Mouse (Mus musculus): Measurements from ENCODE around the gene Mcl1. TPM values are rescaled to one million over a fixed set of nuclear protein-coding genes. Genes with fewer than 3 reads are reported as not detected.
"Not testable (repeated sequence)": the region's sequence is repeated elsewhere in the genome, so short reads cannot be mapped to it uniquely, and the experiment has no call there.

The Mcl1 gene
- polyA plus RNA-seq, 1 experiment from 2014 or later = 52.4 TPM

DNA sequence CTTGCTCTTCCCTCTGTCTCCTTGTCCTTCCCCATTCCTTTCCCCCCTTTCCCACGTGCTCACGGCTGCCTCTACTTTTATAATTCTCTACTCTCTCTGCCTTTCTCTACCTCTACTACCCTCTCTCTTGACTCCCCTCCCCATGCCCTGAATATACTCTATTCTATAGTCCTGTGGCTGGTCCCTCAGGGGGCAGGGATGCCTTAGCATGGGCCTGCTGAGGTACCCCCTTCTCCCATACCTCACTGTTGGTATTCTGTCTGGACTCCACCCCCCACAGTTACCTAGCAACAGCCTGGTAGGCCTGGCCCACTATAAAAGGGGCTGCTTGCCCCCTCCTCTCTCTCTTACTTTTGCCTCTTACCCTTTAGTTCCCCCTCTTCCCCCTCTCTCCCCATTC, 35.0 kb upstream of the Mcl1 start:
- H3K9ac ChIP-seq (ENCODE audit: low read depth, low read length) = no peak overlapping the region
- H3K4me3 ChIP-seq (ENCODE audit: low read depth, low read length) = no peak overlapping the region
- TF ChIP-seq CTCF (IDR thresholded peaks at IDR 0.05; ENCODE audit: low read depth) = no peak
- H3K9me3 ChIP-seq (ENCODE audit: control insufficient read depth) = no peaks in the 10 kb centered on the region
- no peak overlapping the region for H3K4me2 ChIP-seq (replicated peaks; ENCODE audit: low read depth)
- ATAC-seq = no peak
- no peak overlapping the region for H3K27ac ChIP-seq (ENCODE audit: low read depth, low read length)
- WGBS = 64% methylated on average over 2 of the region's 2 CpGs
- no peaks in the 10 kb centered on the region for H3K27me3 ChIP-seq (replicated peaks; ENCODE audit: control insufficient read depth, insufficient read depth, low read length)
- peaks cover 23% of the 10 kb centered on the region for H3K36me3 ChIP-seq (ENCODE audit: control insufficient read depth, insufficient read depth)
- no peaks in the 10 kb centered on the region for H3K4me1 ChIP-seq (replicated peaks; ENCODE audit: control insufficient read depth, insufficient read depth, low read length)

DNA sequence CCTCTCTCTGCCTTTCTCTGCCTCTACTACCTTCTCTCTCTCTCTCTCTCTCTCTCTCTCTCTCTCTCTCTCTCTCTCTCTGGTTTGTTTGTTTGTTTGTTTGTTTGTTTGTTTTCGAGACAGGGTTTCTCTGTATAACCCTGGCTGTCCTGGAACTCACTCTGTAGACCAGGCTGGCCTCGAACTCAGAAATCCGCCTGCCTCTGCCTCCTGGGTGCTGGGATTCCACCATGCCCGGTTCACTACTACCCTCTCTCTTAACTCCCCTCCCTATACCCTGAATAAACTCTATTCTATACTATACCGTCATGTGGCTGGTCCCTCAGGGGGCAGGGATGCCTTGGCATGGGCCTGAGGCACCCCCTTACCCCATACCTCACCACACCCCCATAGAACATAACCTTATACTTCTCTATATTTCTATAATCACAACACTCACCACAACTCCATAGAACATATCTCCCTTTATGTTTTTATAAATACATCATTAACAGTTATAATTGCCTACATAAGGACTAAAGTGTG, 34.5 kb upstream of the Mcl1 start:
- not testable (repeated sequence) for H3K9me3 ChIP-seq (ENCODE audit: control insufficient read depth); H3K27me3 ChIP-seq (replicated peaks; ENCODE audit: control insufficient read depth, insufficient read depth, low read length); H3K4me1 ChIP-seq (replicated peaks; ENCODE audit: control insufficient read depth, insufficient read depth, low read length); ATAC-seq
- WGBS = 61% methylated on average over 5 of the region's 5 CpGs
- Histone ChIP-seq H3K27ac (ENCODE audit: low read depth, low read length) (peak overlapping the region; percentile 84; the same call in 1 of the 2 replicates), H3K4me3 (ENCODE audit: low read depth, low read length) (peak overlapping the region; percentile 72), H3K9ac (ENCODE audit: low read depth, low read length) (peak overlapping the region; percentile 67; the same call in 1 of the 2 replicates), H3K4me2 (replicated peaks; ENCODE audit: low read depth) (peak overlapping the region; percentile 68), H3K36me3 (ENCODE audit: control insufficient read depth, insufficient read depth) (peaks cover 27% of the 10 kb centered on the region)

DNA sequence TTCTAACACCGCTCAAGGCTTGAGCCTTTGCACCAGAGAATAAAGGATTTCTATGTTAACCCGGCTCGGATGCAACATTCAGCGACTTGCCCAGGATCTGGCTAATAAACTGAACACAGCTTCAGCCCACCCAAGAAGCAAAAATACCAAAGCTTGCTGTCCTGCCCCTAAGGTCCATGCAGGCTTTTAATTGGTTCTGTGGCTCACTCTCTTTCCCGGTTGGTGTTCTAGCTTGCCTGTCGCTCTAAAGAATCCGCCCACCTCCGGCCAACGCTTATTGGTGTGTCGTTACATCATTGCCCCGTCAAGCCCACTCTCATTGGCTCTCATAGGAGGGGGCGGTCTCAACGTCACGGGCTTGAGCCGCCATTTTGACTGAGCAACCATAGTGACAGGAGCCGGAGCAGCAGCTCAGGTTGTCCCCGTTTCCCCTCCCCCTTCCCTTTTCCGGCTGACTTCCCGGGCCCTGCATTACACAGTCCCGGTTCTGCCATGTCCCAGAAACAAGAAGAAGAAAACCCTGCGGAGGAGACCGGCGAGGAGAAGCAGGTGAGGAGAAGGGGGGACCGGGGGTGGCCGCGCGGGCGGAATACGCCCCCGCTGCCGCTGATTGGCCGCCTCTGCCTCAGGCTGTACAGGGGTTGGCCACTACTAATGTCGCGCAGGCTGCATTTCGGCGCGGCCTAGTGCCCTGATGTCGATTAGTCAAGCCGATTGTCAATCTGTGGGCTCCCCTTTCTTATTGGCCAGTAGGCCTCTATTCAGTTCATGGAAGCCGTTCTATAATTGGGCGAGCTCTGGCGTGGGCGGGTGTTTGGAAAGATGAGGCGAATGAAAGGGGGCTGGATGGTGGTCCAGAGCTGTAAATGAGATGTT, 33.7 kb upstream of the Mcl1 start, which contains the start of gene Ensa:
Ensa (plus strand) TSS at position 366 of the 876 bp plus-strand sequence.
- TF ChIP-seq CTCF (IDR thresholded peaks at IDR 0.05; ENCODE audit: low read depth) = no peak
- peak; percentile 99 for ATAC-seq
- Histone ChIP-seq H3K27me3 (replicated peaks; ENCODE audit: control insufficient read depth, insufficient read depth, low read length) (no peaks in the 10 kb centered on the region), H3K4me3 (ENCODE audit: low read depth, low read length) (peak within 1 kb of the TSS; percentile 72), H3K4me2 (replicated peaks; ENCODE audit: low read depth) (peak within 1 kb of the TSS; percentile 68), H3K9ac (ENCODE audit: low read depth, low read length) (peak within 1 kb of the TSS; percentile 67), H3K9me3 (ENCODE audit: control insufficient read depth) (no peaks in the 10 kb centered on the region), H3K27ac (ENCODE audit: low read depth, low read length) (peak within 1 kb of the TSS; percentile 84), H3K36me3 (ENCODE audit: control insufficient read depth, insufficient read depth) (peaks cover 35% of the 10 kb centered on the region), H3K4me1 (replicated peaks; ENCODE audit: control insufficient read depth, insufficient read depth, low read length) (no peaks in the 10 kb centered on the region)
- under 1% methylated on average over 44 of the region's 44 CpGs for WGBS

- Histone ChIP-seq H3K4me3 (ENCODE audit: low read depth, low read length) (no peak overlapping the region), H3K9ac (ENCODE audit: low read depth, low read length) (no peak overlapping the region), H3K4me2 (replicated peaks; ENCODE audit: low read depth) (no peak overlapping the region), H3K27ac (ENCODE audit: low read depth, low read length) (no peak overlapping the region), H3K27me3 (replicated peaks; ENCODE audit: control insufficient read depth, insufficient read depth, low read length) (no peaks in the 10 kb centered on the region), H3K4me1 (replicated peaks; ENCODE audit: control insufficient read depth, insufficient read depth, low read length) (no peaks in the 10 kb centered on the region), H3K9me3 (ENCODE audit: control insufficient read depth) (no peaks in the 10 kb centered on the region), H3K36me3 (ENCODE audit: control insufficient read depth, insufficient read depth) (peaks cover 56% of the 10 kb centered on the region)
- 84% methylated on average over 5 of the region's 5 CpGs for WGBS
- no peak for ATAC-seq
- TF ChIP-seq CTCF (IDR thresholded peaks at IDR 0.05; ENCODE audit: low read depth) = no peak
Observed at GRCm38 (mm10) chr3:95627763-95628162, 30.8 kb upstream of the Mcl1 start.

GRCm38 (mm10) chr3:95629755-95630154, 28.8 kb upstream of the Mcl1 start:
- TF ChIP-seq CTCF (IDR thresholded peaks at IDR 0.05; ENCODE audit: low read depth) = no peak
- WGBS = 72% methylated on average over 4 of the region's 4 CpGs
- H3K4me1 ChIP-seq (replicated peaks; ENCODE audit: control insufficient read depth, insufficient read depth, low read length) = no peaks in the 10 kb centered on the region
- H3K9me3 ChIP-seq (ENCODE audit: control insufficient read depth) = no peaks in the 10 kb centered on the region
- H3K27me3 ChIP-seq (replicated peaks; ENCODE audit: control insufficient read depth, insufficient read depth, low read length) = no peaks in the 10 kb centered on the region
- no peak overlapping the region for H3K27ac ChIP-seq (ENCODE audit: low read depth, low read length)
- ATAC-seq = no peak
- peaks cover 71% of the 10 kb centered on the region for H3K36me3 ChIP-seq (ENCODE audit: control insufficient read depth, insufficient read depth)
- H3K4me2 ChIP-seq (replicated peaks; ENCODE audit: low read depth) = no peak overlapping the region
- H3K4me3 ChIP-seq (ENCODE audit: low read depth, low read length) = no peak overlapping the region
- no peak overlapping the region for H3K9ac ChIP-seq (ENCODE audit: low read depth, low read length)

GRCm38 (mm10) chr3:95630856-95631255, 27.7 kb upstream of the Mcl1 start:
- Histone ChIP-seq H3K27me3 (replicated peaks; ENCODE audit: control insufficient read depth, insufficient read depth, low read length) (no peaks in the 10 kb centered on the region), H3K4me1 (replicated peaks; ENCODE audit: control insufficient read depth, insufficient read depth, low read length) (no peaks in the 10 kb centered on the region), H3K27ac (ENCODE audit: low read depth, low read length) (no peak overlapping the region), H3K9ac (ENCODE audit: low read depth, low read length) (no peak overlapping the region), H3K36me3 (ENCODE audit: control insufficient read depth, insufficient read depth) (peaks cover 79% of the 10 kb centered on the region), H3K4me3 (ENCODE audit: low read depth, low read length) (no peak overlapping the region), H3K9me3 (ENCODE audit: control insufficient read depth) (no peaks in the 10 kb centered on the region), H3K4me2 (replicated peaks; ENCODE audit: low read depth) (no peak overlapping the region)
- WGBS = 71% methylated on average over 3 of the region's 3 CpGs
- no peak for TF ChIP-seq CTCF (IDR thresholded peaks at IDR 0.05; ENCODE audit: low read depth)
- no peak for ATAC-seq

Measured in intestine, postnatal 0 days (tissue).